Mouse (Mus musculus): ENCODE data around the gene Olfr749. TPM values are rescaled to one million over a fixed set of nuclear protein-coding genes. Genes with fewer than 3 reads are reported as not detected.
A peak's percentile ranks its signal among the peaks of the same experiment; 100 is the strongest.
"Not testable (repeated sequence)": the region's sequence is repeated elsewhere in the genome, so short reads cannot be mapped to it uniquely, and the experiment has no call there.

The Olfr749 gene
- not detected for polyA plus RNA-seq (2021)

GRCm38 (mm10) chr14:50744994-50745393 is at the start of gene Olfr749:
Gene Olfr749, minus strand, starts transcription at chr14:50745094.
- CTCF ChIA-PET: no interaction called here
- POLR2A ChIA-PET: no interaction called here
- no peak for TF ChIP-seq CTCF (IDR thresholded peaks at IDR 0.05)

GRCm38 (mm10) chr14:50788157-50788556 is 43.3 kb upstream of the Olfr749 start:
- POLR2A ChIA-PET: no interaction called here

More at GRCm38 (mm10) chr14:50744994-50745393, at the start of gene Olfr749:
- in situ Hi-C loops (cut with MboI; ENCODE audit: low pct_unique_long_range_greater_than_20kb): no loop called here
- ATAC-seq: no peak
- no peak for DNase-seq (ENCODE audit: low read depth, low spot score)
- peaks cover 14% of the 10 kb centered on the region for H3K27me3 ChIP-seq

GRCm38 (mm10) chr14:50785251-50785637 is 40.4 kb upstream of the Olfr749 start, which contains the start of gene Ttc5:
Gene Ttc5, minus strand, starts transcription at chr14:50785519.
- ChIA-PET CTCF (interaction anchor here (1.0 to 1.8 kb wide), 5 partner anchors 11 to 279 kb away, joined by 3 to 9 read pairs (median 5); partner anchors contain the start of genes Ccnb1ip1 and Parp2), POLR2A (no interaction called here)
- DNase-seq (ENCODE audit: low read depth, low spot score) (peak; percentile 46), ATAC-seq (peak; percentile 89)
- peaks cover 4% of the 10 kb centered on the region for H3K27me3 ChIP-seq
- peak; percentile 98 for TF ChIP-seq CTCF (IDR thresholded peaks at IDR 0.05)
- in situ Hi-C loops (cut with MboI; ENCODE audit: low pct_unique_long_range_greater_than_20kb): loop anchor here (25.0 kb wide), 1 partner anchor 948 kb away; no protein-coding TSS in a partner anchor

More at GRCm38 (mm10) chr14:50788157-50788556, 43.3 kb upstream of the Olfr749 start:
- CTCF ChIA-PET: interaction anchor here (0.6 to 2.3 kb wide), 4 partner anchors 10 to 278 kb away, joined by 3 to 22 read pairs (median 4); no protein-coding TSS in a partner anchor
- ATAC-seq (no peak), DNase-seq (ENCODE audit: low read depth, low spot score) (no peak)
- H3K27me3 ChIP-seq: peaks cover 12% of the 10 kb centered on the region
- peak; percentile 40 for TF ChIP-seq CTCF (IDR thresholded peaks at IDR 0.05)
- in situ Hi-C loops (cut with MboI; ENCODE audit: low pct_unique_long_range_greater_than_20kb): loop anchor here (25.0 kb wide), 1 partner anchor 951 kb away; no protein-coding TSS in a partner anchor

GRCm38 (mm10) chr14:50784391-50785250 is 39.7 kb upstream of the Olfr749 start:
- in situ Hi-C loops (cut with MboI; ENCODE audit: low pct_unique_long_range_greater_than_20kb): loop anchor here (25.0 kb wide), 1 partner anchor 947 kb away; no protein-coding TSS in a partner anchor
- DNase-seq (ENCODE audit: low read depth, low spot score): no peak
- no peak for ATAC-seq
- ChIA-PET POLR2A (no interaction called here), CTCF (interaction anchor here (1.0 to 1.8 kb wide), 5 partner anchors 12 to 279 kb away, joined by 3 to 9 read pairs (median 5); partner anchors contain the start of genes Ccnb1ip1 and Parp2)
- TF ChIP-seq CTCF (IDR thresholded peaks at IDR 0.05): no peak
- no peaks in the 10 kb centered on the region for H3K27me3 ChIP-seq

- POLR2A ChIA-PET: no interaction called here
- no peaks in the 10 kb centered on the region for H3K27me3 ChIP-seq
- ATAC-seq (no peak), DNase-seq (ENCODE audit: low read depth, low spot score) (no peak)
- CTCF ChIA-PET: no interaction called here
- in situ Hi-C loops (cut with MboI; ENCODE audit: low pct_unique_long_range_greater_than_20kb): loop anchor here (25.0 kb wide), 1 partner anchor 945 kb away; no protein-coding TSS in a partner anchor
- TF ChIP-seq CTCF (IDR thresholded peaks at IDR 0.05): no peak
Observed at GRCm38 (mm10) chr14:50782166-50782565, 37.3 kb upstream of the Olfr749 start.

- CTCF ChIA-PET: no interaction called here
- POLR2A ChIA-PET: no interaction called here
- peak; percentile 67 for TF ChIP-seq CTCF (IDR thresholded peaks at IDR 0.05)
- in situ Hi-C loops (cut with MboI; ENCODE audit: low pct_unique_long_range_greater_than_20kb): no loop called here
- no peak for ATAC-seq
- no peak for DNase-seq (ENCODE audit: low read depth, low spot score)
- no peaks in the 10 kb centered on the region for H3K27me3 ChIP-seq
Observed at GRCm38 (mm10) chr14:50771342-50771741, 26.4 kb upstream of the Olfr749 start.

- no peaks in the 10 kb centered on the region for H3K27me3 ChIP-seq
- ChIA-PET CTCF (no interaction called here), POLR2A (no interaction called here)
- ATAC-seq (no peak), DNase-seq (ENCODE audit: low read depth, low spot score) (no peak)
- in situ Hi-C loops (cut with MboI; ENCODE audit: low pct_unique_long_range_greater_than_20kb): no loop called here
- TF ChIP-seq CTCF (IDR thresholded peaks at IDR 0.05): no peak
Observed at GRCm38 (mm10) chr14:50765736-50766135, 20.8 kb upstream of the Olfr749 start.

GRCm38 (mm10) chr14:50758416-50759085 is 13.7 kb upstream of the Olfr749 start:
- in situ Hi-C loops (cut with MboI; ENCODE audit: low pct_unique_long_range_greater_than_20kb): no loop called here
- TF ChIP-seq CTCF (IDR thresholded peaks at IDR 0.05): no peak
- DNase-seq (ENCODE audit: low read depth, low spot score): no peak
- H3K27me3 ChIP-seq: peaks cover 3% of the 10 kb centered on the region
- ATAC-seq: no peak
- CTCF ChIA-PET: no interaction called here
- POLR2A ChIA-PET: no interaction called here

- H3K27me3 ChIP-seq: peaks cover 5% of the 10 kb centered on the region
- DNase-seq (ENCODE audit: low read depth, low spot score): no peak
- ATAC-seq: no peak
- ChIA-PET CTCF (no interaction called here), POLR2A (no interaction called here)
- TF ChIP-seq CTCF (IDR thresholded peaks at IDR 0.05): no peak
- in situ Hi-C loops (cut with MboI; ENCODE audit: low pct_unique_long_range_greater_than_20kb): no loop called here
Observed at GRCm38 (mm10) chr14:50741584-50741983, 3.3 kb downstream of the Olfr749 start.

GRCm38 (mm10) chr14:50740334-50740733 is 4.6 kb downstream of the Olfr749 start:
- in situ Hi-C loops (cut with MboI; ENCODE audit: low pct_unique_long_range_greater_than_20kb): no loop called here
- POLR2A ChIA-PET: no interaction called here
- peaks cover 5% of the 10 kb centered on the region for H3K27me3 ChIP-seq
- CTCF ChIA-PET: no interaction called here
- ATAC-seq (no peak), DNase-seq (ENCODE audit: low read depth, low spot score) (no peak)
- TF ChIP-seq CTCF (IDR thresholded peaks at IDR 0.05): no peak

GRCm38 (mm10) chr14:50722371-50722770 is 22.5 kb downstream of the Olfr749 start:
- in situ Hi-C loops (cut with MboI; ENCODE audit: low pct_unique_long_range_greater_than_20kb); ATAC-seq; H3K27me3 ChIP-seq; POLR2A ChIA-PET; DNase-seq (ENCODE audit: low read depth, low spot score); CTCF ChIA-PET: not testable (repeated sequence)

- ATAC-seq; in situ Hi-C loops (cut with MboI; ENCODE audit: low pct_unique_long_range_greater_than_20kb); POLR2A ChIA-PET; CTCF ChIA-PET; H3K27me3 ChIP-seq; DNase-seq (ENCODE audit: low read depth, low spot score): not testable (repeated sequence)
Observed at GRCm38 (mm10) chr14:50719875-50720274, 25.0 kb downstream of the Olfr749 start.
